ENCODE assay signal across 17 mouse cellular contexts in genomic region chr13:30767477-30768127, GRCm38 (mm10). TPM values are rescaled to one million over a fixed set of nuclear protein-coding genes. Genes with fewer than 3 reads are reported as not detected.
"Had no signal": no experiment of that assay in that cellular context is flagged by ENCODE, and none has a peak within 500 bp of the region (broad histone marks: within the 10 kb centered on the region; RNA-seq: fewer than 3 reads in every experiment).

No protein-coding gene starts in this region.

- H3K27ac ChIP-seq: layer of hippocampus, adult 2 months; limb, embryonic 12.5 days; liver, embryonic 15.5 days; midbrain, embryonic 10.5 days; neural tube, embryonic 15.5 days had no signal

- H3K9me3 ChIP-seq: limb, embryonic 12.5 days; liver, embryonic 15.5 days; midbrain, embryonic 10.5 days; neural tube, embryonic 15.5 days had no signal

- H3K4me3 ChIP-seq: layer of hippocampus, adult 2 months; limb, embryonic 12.5 days; liver, embryonic 15.5 days; midbrain, embryonic 10.5 days; myocyte; neural tube, embryonic 15.5 days had no signal

- H3K9ac ChIP-seq: limb, embryonic 12.5 days; liver, embryonic 15.5 days; neural tube, embryonic 15.5 days had no signal

- H3K27me3 ChIP-seq: limb, embryonic 12.5 days; liver, embryonic 15.5 days; neural tube, embryonic 15.5 days had no signal

- H3K36me3 ChIP-seq: limb, embryonic 12.5 days; liver, embryonic 15.5 days; midbrain, embryonic 10.5 days; neural tube, embryonic 15.5 days had no signal

- DNase-seq: kidney, adult 11 months; kidney, adult 9 months; kidney, postnatal 10 days; kidney, postnatal 4 days; liver; lung, adult 2 months; lung, postnatal 36 days; midbrain, embryonic 14.5 days; right cerebral cortex, adult 18-20 months; right cerebral cortex, postnatal 25 days had no signal

- H3K4me2 ChIP-seq: limb, embryonic 12.5 days; liver, embryonic 15.5 days; neural tube, embryonic 15.5 days had no signal

- H3K4me1 ChIP-seq: limb, embryonic 12.5 days; liver, embryonic 15.5 days; midbrain, embryonic 10.5 days; neural tube, embryonic 15.5 days had no signal

RNA-seq across cellular contexts. Expression of gene Irf4, which starts 18.6 kb away (rescaled TPM):
- polyA plus RNA-seq: limb, embryonic 12.5 days; midbrain, embryonic 10.5 days; neural tube, embryonic 11.5 days had no signal
